ENCODE assay signal across 8 mouse cellular contexts in the genomic region with DNA sequence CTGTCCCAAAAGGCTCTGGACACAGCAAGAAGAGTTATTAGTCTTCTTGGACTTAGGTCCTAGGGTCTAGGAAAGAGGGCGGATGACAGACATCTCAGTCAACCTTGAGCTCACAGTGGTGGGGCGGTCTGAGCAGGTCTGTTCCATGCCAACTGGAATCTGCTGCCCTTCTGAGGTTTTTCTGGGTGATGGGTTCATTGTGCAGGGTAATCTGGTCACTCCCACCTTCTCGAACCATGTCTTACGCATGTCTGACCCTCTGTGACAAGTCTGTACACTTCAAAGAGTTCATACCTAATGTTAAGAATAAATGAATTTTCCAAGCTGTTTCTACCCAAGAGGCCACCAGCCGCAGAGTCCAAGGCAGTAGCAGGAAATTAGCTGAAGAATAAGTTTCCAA. TPM values are rescaled to one million over a fixed set of nuclear protein-coding genes. Genes with fewer than 3 reads are reported as not detected.
DNase-seq lines count a peak whose midpoint lies in the region; ATAC-seq lines count a peak whose summit lies in the region.
"Had no signal": no experiment of that assay in that cellular context is flagged by ENCODE, and none has a peak within 500 bp of the region (broad histone marks: within the 10 kb centered on the region; RNA-seq: fewer than 3 reads in every experiment).

No protein-coding gene starts in this region.

- ATAC-seq in lung, embryonic 15.5 days (ENCODE audit: borderline replicate concordance, extremely low read depth, low FRiP score, low TSS enrichment): no peak
- no peak for ATAC-seq in heart, embryonic 16.5 days (replicated peaks; ENCODE audit: extremely low read depth, insufficient read depth, low FRiP score)
- ATAC-seq in limb, embryonic 12.5 days (ENCODE audit: insufficient number of reproducible peaks, insufficient read depth, low FRiP score, low TSS enrichment, low read depth): peak; percentile 23; the same call in 1 of the 2 replicates
- ATAC-seq in stomach, embryonic 14.5 days (ENCODE audit: insufficient number of reproducible peaks, insufficient read depth, low FRiP score, low read depth): no peak

- H3K4me3 ChIP-seq in lung, embryonic 15.5 days: 0 out of 2 replicates have a peak overlapping the region, but pooled peaks have one; percentile 8
- no peak overlapping the region for H3K4me3 ChIP-seq in heart, embryonic 16.5 days (ENCODE audit: low read length)
- 0 out of 2 replicates have a peak overlapping the region, but pooled peaks have one; percentile 14 for H3K4me3 ChIP-seq in limb, embryonic 12.5 days (replicated peaks)
- H3K4me3 ChIP-seq in stomach, embryonic 14.5 days (ENCODE audit: low read depth, low read length): no peak overlapping the region
- H3K4me3 ChIP-seq: erythroblast, embryonic 14.5 days had no signal

- WGBS in lung, embryonic 15.5 days: 36% methylated on average over 5 of the region's 5 CpGs
- WGBS in heart, embryonic 16.5 days: 57% methylated on average over 5 of the region's 5 CpGs
- WGBS in limb, embryonic 12.5 days: 12% methylated on average over 5 of the region's 5 CpGs
- 34% methylated on average over 5 of the region's 5 CpGs for WGBS in stomach, embryonic 14.5 days

- peaks cover 75% of the 10 kb centered on the region for H3K4me1 ChIP-seq in lung, embryonic 15.5 days
- H3K4me1 ChIP-seq in heart, embryonic 16.5 days (ENCODE audit: control insufficient read depth, insufficient read depth, low read length): peaks cover 65% of the 10 kb centered on the region
- peaks cover 68% of the 10 kb centered on the region for H3K4me1 ChIP-seq in limb, embryonic 12.5 days (replicated peaks)
- peaks cover 53% of the 10 kb centered on the region for H3K4me1 ChIP-seq in stomach, embryonic 14.5 days (ENCODE audit: control insufficient read depth, insufficient read depth, low read length)

- H3K4me2 ChIP-seq in lung, embryonic 15.5 days: peak overlapping the region; percentile 47
- H3K4me2 ChIP-seq in heart, embryonic 16.5 days (ENCODE audit: low read depth, low read length): peak overlapping the region; percentile 51
- H3K4me2 ChIP-seq in limb, embryonic 12.5 days: peak overlapping the region; percentile 46
- H3K4me2 ChIP-seq in stomach, embryonic 14.5 days (replicated peaks; ENCODE audit: low read depth, low read length): peak overlapping the region; percentile 34

- H3K36me3 ChIP-seq in lung, embryonic 15.5 days: 0 out of 2 replicates have a peak, but pooled peaks cover 14% of the 10 kb centered on the region
- no peaks in the 10 kb centered on the region for H3K36me3 ChIP-seq in heart, embryonic 16.5 days (ENCODE audit: control insufficient read depth, insufficient read depth)
- H3K36me3 ChIP-seq in limb, embryonic 12.5 days: peaks cover 19% of the 10 kb centered on the region
- peaks cover 5% of the 10 kb centered on the region; the same call in 1 of the 2 replicates for H3K36me3 ChIP-seq in stomach, embryonic 14.5 days (ENCODE audit: control insufficient read depth, insufficient read depth, low read length)

- DNase-seq in lung, postnatal 4 days: no peak
- no peak for DNase-seq in adrenal gland, postnatal 36 days
- DNase-seq in left cerebral cortex, adult 8-10 months (ENCODE audit: low spot score in 2 of 2): no peak

- no peaks in the 10 kb centered on the region for H3K9me3 ChIP-seq in lung, embryonic 15.5 days
- H3K9me3 ChIP-seq in heart, embryonic 16.5 days (replicated peaks; ENCODE audit: control insufficient read depth, low read length): peaks cover 7% of the 10 kb centered on the region
- H3K9me3 ChIP-seq in limb, embryonic 12.5 days: peaks cover 13% of the 10 kb centered on the region; the same call in 1 of the 2 replicates
- no peaks in the 10 kb centered on the region for H3K9me3 ChIP-seq in stomach, embryonic 14.5 days (ENCODE audit: control insufficient read depth, low read depth, low read length)

- H3K27ac ChIP-seq in lung, embryonic 15.5 days: peak overlapping the region; percentile 95
- peak overlapping the region; percentile 96 for H3K27ac ChIP-seq in heart, embryonic 16.5 days (ENCODE audit: low read length)
- peak overlapping the region; percentile 97 for H3K27ac ChIP-seq in limb, embryonic 12.5 days
- H3K27ac ChIP-seq in stomach, embryonic 14.5 days (ENCODE audit: low read length): peak overlapping the region; percentile 97

- no peak overlapping the region for H3K9ac ChIP-seq in lung, embryonic 15.5 days
- H3K9ac ChIP-seq in heart, embryonic 16.5 days (ENCODE audit: low read length): peak overlapping the region; percentile 57
- H3K9ac ChIP-seq in limb, embryonic 12.5 days (replicated peaks): no peak overlapping the region
- H3K9ac ChIP-seq in stomach, embryonic 14.5 days (replicated peaks; ENCODE audit: low read depth, low read length): 0 out of 2 replicates have a peak overlapping the region, but pooled peaks have one; percentile 11

- H3K27me3 ChIP-seq in lung, embryonic 15.5 days: no peaks in the 10 kb centered on the region
- no peaks in the 10 kb centered on the region for H3K27me3 ChIP-seq in heart, embryonic 16.5 days (ENCODE audit: control insufficient read depth, insufficient read depth, low read length)
- no peaks in the 10 kb centered on the region for H3K27me3 ChIP-seq in limb, embryonic 12.5 days
- H3K27me3 ChIP-seq in stomach, embryonic 14.5 days (ENCODE audit: control insufficient read depth, insufficient read depth, low read length): no peaks in the 10 kb centered on the region

RNA-seq across cellular contexts. Expression of a gene that starts 29.3 kb away (rescaled TPM):
- polyA plus RNA-seq in lung, embryonic 15.5 days (2015; fragmentation: Nextera tagmentation; extraction: Ambion mirVana): 53.4 and 57.3 TPM in 2 replicates
- polyA plus RNA-seq in heart, embryonic 16.5 days (2015; fragmentation: Nextera tagmentation; extraction: Ambion mirVana): 31.0 and 33.1 TPM in 2 replicates
- polyA plus RNA-seq in limb, embryonic 12.5 days (2016; fragmentation: Nextera tagmentation; extraction: Ambion mirVana): 42.0 and 45.8 TPM in 2 replicates
- polyA plus RNA-seq in stomach, embryonic 14.5 days (2014; fragmentation: Nextera tagmentation; extraction: Ambion mirVana): 80.4 and 81.7 TPM in 2 replicates
- total RNA-seq in adrenal gland, postnatal 36 days (2021): 10 to 100 TPM; 31.2 to 46.1 TPM
- 100 to 1,000 TPM in 1 of 4 experiments, 10 to 100 TPM in 3; 92.6 to 101 (median 98.8) TPM for total RNA-seq in left cerebral cortex, adult 8-10 months (2022)

Comparison
In these comparisons a context has a peak if more than half of its experiments do, and no peak if none do; other contexts are left out.
1. H3K4me3 ChIP-seq: peak in lung, embryonic 15.5 days (single experiment) and limb, embryonic 12.5 days (single experiment); none in heart, embryonic 16.5 days (single experiment) and stomach, embryonic 14.5 days (single experiment).
2. H3K9ac ChIP-seq: peak in heart, embryonic 16.5 days (single experiment) and stomach, embryonic 14.5 days (single experiment); none in lung, embryonic 15.5 days (single experiment) and limb, embryonic 12.5 days (single experiment).
3. Peak in every context shown above with its lines, with median percentiles within 50 percentile points of each other: H3K27ac ChIP-seq and H3K4me2 ChIP-seq.